Mouse (Mus musculus): Measurements from ENCODE around the gene Acot9.

DNA sequence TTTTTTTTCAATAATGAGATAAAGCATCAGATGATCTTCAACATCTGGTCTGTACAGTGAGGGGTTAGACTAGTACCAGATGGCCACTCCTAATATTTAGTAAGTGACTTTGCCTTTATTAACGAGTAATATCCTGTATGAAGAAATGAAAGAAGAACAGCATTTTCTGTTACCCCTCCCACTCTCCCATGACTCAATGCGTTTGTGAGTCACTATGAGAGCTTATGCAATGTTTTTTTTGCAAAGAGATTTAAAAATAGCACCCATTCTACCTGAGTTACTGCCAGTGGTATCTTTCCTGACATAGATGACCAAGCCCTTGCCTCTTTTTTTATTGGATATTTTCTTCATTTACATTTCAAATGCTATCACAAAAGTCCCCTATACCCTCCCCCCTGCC, 44.0 kb upstream of the Acot9 start:
- TF ChIP-seq POLR2A (IDR thresholded peaks at IDR 0.05; ENCODE audit: insufficient read depth, low read depth, low read length): no peak
- TF ChIP-seq CTCF (IDR thresholded peaks at IDR 0.05): no peak
